Comparison of ENCODE assay signal across 15 mouse cellular contexts in genomic region chr4:135242383-135242782, GRCm38 (mm10). TPM values are rescaled to one million over a fixed set of nuclear protein-coding genes. Genes with fewer than 3 reads are reported as not detected.
DNase-seq lines count a peak whose midpoint lies in the region; ATAC-seq and TF ChIP-seq lines count a peak whose summit lies in the region.
"Had no signal": no experiment of that assay in that cellular context is flagged by ENCODE, and none has a peak within 500 bp of the region (broad histone marks: within the 10 kb centered on the region; RNA-seq: fewer than 3 reads in every experiment).

No protein-coding gene starts in this region.

- no peak for TF ChIP-seq CTCF in heart, adult 2 months (IDR thresholded peaks at IDR 0.05)
- no peak for TF ChIP-seq CTCF in MEL (IDR thresholded peaks at IDR 0.05 in 2 of 3, conservative IDR thresholded peaks at IDR 0.05 in 1 of 3; ENCODE audit: control insufficient read depth in 1 of 3, insufficient read depth in 1 of 3, low read depth in 2 of 3, low read length in 3 of 3, poor library complexity in 1 of 3, severe bottlenecking in 1 of 3)
- TF ChIP-seq CTCF in lung, postnatal 0 days (IDR thresholded peaks at IDR 0.05) = no peak

- no peak for TF ChIP-seq RAD21 in MEL (IDR thresholded peaks at IDR 0.05; ENCODE audit: low read depth, low read length)

- H3K27me3 ChIP-seq in heart, embryonic 12.5 days (replicated peaks) = no peaks in the 10 kb centered on the region
- H3K27me3 ChIP-seq in heart, adult 2 months (ENCODE audit: control insufficient read depth, insufficient read depth, low read length) = no peaks in the 10 kb centered on the region
- no peaks in the 10 kb centered on the region for H3K27me3 ChIP-seq in kidney, embryonic 16.5 days (ENCODE audit: insufficient read depth, low read length)
- no peaks in the 10 kb centered on the region for H3K27me3 ChIP-seq in MEL (ENCODE audit: control insufficient read depth in 1 of 2, insufficient read depth in 2 of 2, low read length in 2 of 2)
- H3K27me3 ChIP-seq in liver, embryonic 13.5 days = no peaks in the 10 kb centered on the region
- H3K27me3 ChIP-seq in lung, postnatal 0 days (replicated peaks; ENCODE audit: insufficient read depth, low read length) = no peaks in the 10 kb centered on the region
- H3K27me3 ChIP-seq: hindbrain, embryonic 15.5 days had no signal

- ATAC-seq in heart, embryonic 12.5 days (ENCODE audit: insufficient number of reproducible peaks, low FRiP score) = no peak
- no peak for ATAC-seq in kidney, embryonic 16.5 days (ENCODE audit: low FRiP score, low TSS enrichment)
- ATAC-seq in liver, embryonic 13.5 days (ENCODE audit: low read depth) = no peak
- no peak for ATAC-seq in lung, postnatal 0 days

- no peaks in the 10 kb centered on the region for H3K9me3 ChIP-seq in heart, embryonic 12.5 days (replicated peaks)
- no peaks in the 10 kb centered on the region for H3K9me3 ChIP-seq in kidney, embryonic 16.5 days (ENCODE audit: low read length)
- H3K9me3 ChIP-seq in MEL (replicated peaks; ENCODE audit: insufficient read depth, low read length) = no peaks in the 10 kb centered on the region
- H3K9me3 ChIP-seq in liver, embryonic 13.5 days (replicated peaks) = no peaks in the 10 kb centered on the region
- no peaks in the 10 kb centered on the region for H3K9me3 ChIP-seq in lung, postnatal 0 days (ENCODE audit: low read length)
- H3K9me3 ChIP-seq: hindbrain, embryonic 15.5 days had no signal

- no peak overlapping the region for H3K4me2 ChIP-seq in heart, embryonic 12.5 days
- no peak overlapping the region for H3K4me2 ChIP-seq in kidney, embryonic 16.5 days (replicated peaks; ENCODE audit: low read depth, low read length)
- H3K4me2 ChIP-seq in liver, embryonic 13.5 days = peak overlapping the region; percentile 33
- H3K4me2 ChIP-seq in lung, postnatal 0 days (replicated peaks; ENCODE audit: low read depth, low read length) = no peak overlapping the region
- H3K4me2 ChIP-seq: hindbrain, embryonic 15.5 days had no signal

- no peak overlapping the region for H3K4me3 ChIP-seq in heart, embryonic 12.5 days
- H3K4me3 ChIP-seq in heart, adult 2 months = no peak overlapping the region
- no peak overlapping the region for H3K4me3 ChIP-seq in kidney, embryonic 16.5 days (ENCODE audit: low read length)
- H3K4me3 ChIP-seq in MEL (ENCODE audit: control insufficient read depth in 1 of 2, insufficient read depth in 1 of 2, low read depth in 2 of 2, low read length in 2 of 2) = no peak overlapping the region
- H3K4me3 ChIP-seq in liver, embryonic 13.5 days (replicated peaks) = no peak overlapping the region
- H3K4me3 ChIP-seq in lung, postnatal 0 days (ENCODE audit: low read depth, low read length) = no peak overlapping the region
- H3K4me3 ChIP-seq: hindbrain, embryonic 15.5 days; myocyte had no signal

- peaks cover 85% of the 10 kb centered on the region for H3K4me1 ChIP-seq in heart, embryonic 12.5 days (replicated peaks)
- H3K4me1 ChIP-seq in heart, adult 2 months (ENCODE audit: control insufficient read depth, insufficient read depth, low read length) = peaks cover 33% of the 10 kb centered on the region
- peaks cover 71% of the 10 kb centered on the region for H3K4me1 ChIP-seq in kidney, embryonic 16.5 days (ENCODE audit: insufficient read depth, low read length)
- H3K4me1 ChIP-seq in MEL (ENCODE audit: control insufficient read depth in 1 of 2, insufficient read depth in 2 of 2, low read length in 2 of 2) = peaks cover 41 to 50% of the 10 kb centered on the region in 2 experiments
- peaks cover 97% of the 10 kb centered on the region for H3K4me1 ChIP-seq in liver, embryonic 13.5 days (replicated peaks)
- H3K4me1 ChIP-seq in lung, postnatal 0 days (ENCODE audit: insufficient read depth, low read depth, low read length) = peaks cover 35% of the 10 kb centered on the region

- H3K9ac ChIP-seq in heart, embryonic 12.5 days = no peak overlapping the region
- no peak overlapping the region for H3K9ac ChIP-seq in heart, adult 2 months (ENCODE audit: low read depth, low read length)
- H3K9ac ChIP-seq in kidney, embryonic 16.5 days (replicated peaks; ENCODE audit: low read length) = no peak overlapping the region
- H3K9ac ChIP-seq in MEL (ENCODE audit: control insufficient read depth, low read depth, low read length, poor library complexity, severe bottlenecking) = no peak overlapping the region
- 0 out of 2 replicates have a peak overlapping the region, but pooled peaks have one; percentile 23 for H3K9ac ChIP-seq in liver, embryonic 13.5 days
- H3K9ac ChIP-seq in lung, postnatal 0 days (replicated peaks; ENCODE audit: low read depth) = no peak overlapping the region
- H3K9ac ChIP-seq: hindbrain, embryonic 15.5 days had no signal

- no peak for TF ChIP-seq EP300 in heart, adult 2 months (IDR thresholded peaks at IDR 0.05; ENCODE audit: insufficient read depth, low read depth, low read length)
- peak in 1 of 2 experiments; percentile 18; a peak in 1 of 4 replicates for TF ChIP-seq EP300 in MEL (IDR thresholded peaks at IDR 0.05; ENCODE audit: low read depth in 1 of 2, low read length in 2 of 2)
- no peak for TF ChIP-seq EP300 in lung, postnatal 0 days (IDR thresholded peaks at IDR 0.05)

- no peak for DNase-seq in heart, adult 2 months
- DNase-seq in kidney, adult 11 months = no peak
- DNase-seq in MEL (ENCODE audit: low read depth, low spot score) = peak; percentile 38
- no peak for DNase-seq in liver, embryonic 13.5 days
- no peak for DNase-seq in lung, postnatal 0 days (ENCODE audit: low spot score)
- DNase-seq in lung, postnatal 36 days = no peak
- DNase-seq: B cell, adult 2 months; cerebellum, postnatal 36 days; heart, adult 18-20 months; right cerebral cortex, postnatal 25 days had no signal

- 87% methylated on average over 5 of the region's 5 CpGs for WGBS in heart, embryonic 12.5 days
- 78% methylated on average over 5 of the region's 5 CpGs for whole genome bisulfite sequencing in heart, adult 2 months
- WGBS in kidney, embryonic 16.5 days = 79% methylated on average over 5 of the region's 5 CpGs
- 44% methylated on average over 5 of the region's 5 CpGs for WGBS in liver, embryonic 13.5 days (ENCODE audit: insufficient replicate concordance)
- WGBS in lung, postnatal 0 days = 83% methylated on average over 5 of the region's 5 CpGs

- peaks cover 10% of the 10 kb centered on the region for H3K79me2 ChIP-seq in heart, adult 2 months (replicated peaks; ENCODE audit: control insufficient read depth, insufficient read depth, low read length)
- peaks cover 27% of the 10 kb centered on the region for H3K79me2 ChIP-seq in MEL (ENCODE audit: control insufficient read depth, insufficient read depth, low read length, poor library complexity)

- intact Hi-C loops in heart, adult 2 months (cut with DNase I) = no loop called here

- no peak for TF ChIP-seq POLR2A in heart, adult 2 months (IDR thresholded peaks at IDR 0.05; ENCODE audit: insufficient read depth, low read depth, low read length)
- no peak for TF ChIP-seq POLR2A in MEL (IDR thresholded peaks at IDR 0.05; ENCODE audit: control insufficient read depth in 1 of 2, insufficient read depth in 1 of 2, low read depth in 1 of 2, low read length in 2 of 2, poor library complexity in 1 of 2)

- peaks cover 11% of the 10 kb centered on the region for H3K36me3 ChIP-seq in heart, embryonic 12.5 days
- peaks cover 21% of the 10 kb centered on the region for H3K36me3 ChIP-seq in heart, adult 2 months (ENCODE audit: control insufficient read depth, insufficient read depth, low read length)
- H3K36me3 ChIP-seq in kidney, embryonic 16.5 days (ENCODE audit: insufficient read depth, low read length) = peaks cover 8% of the 10 kb centered on the region
- H3K36me3 ChIP-seq in MEL (ENCODE audit: control insufficient read depth in 1 of 2, insufficient read depth in 2 of 2, low read length in 2 of 2) = peaks cover 7 to 51% of the 10 kb centered on the region in 2 experiments; a peak in 3 of 4 replicates
- peaks cover 23% of the 10 kb centered on the region for H3K36me3 ChIP-seq in liver, embryonic 13.5 days
- no peaks in the 10 kb centered on the region; the same call in 1 of the 2 replicates for H3K36me3 ChIP-seq in lung, postnatal 0 days (ENCODE audit: insufficient read depth, low read length)
- H3K36me3 ChIP-seq: hindbrain, embryonic 15.5 days had no signal

- H3K27ac ChIP-seq in heart, embryonic 12.5 days (ENCODE audit: poor library complexity, severe bottlenecking) = peak overlapping the region; percentile 72
- no peak overlapping the region; the same call in 1 of the 2 replicates for H3K27ac ChIP-seq in heart, adult 2 months
- H3K27ac ChIP-seq in kidney, embryonic 16.5 days (ENCODE audit: low read length) = peak overlapping the region; percentile 89
- H3K27ac ChIP-seq in MEL (ENCODE audit: control insufficient read depth, low read depth, low read length) = peak overlapping the region; percentile 24
- H3K27ac ChIP-seq in liver, embryonic 13.5 days = peak overlapping the region; percentile 60
- no peak overlapping the region for H3K27ac ChIP-seq in lung, postnatal 0 days (ENCODE audit: low read length)
- H3K27ac ChIP-seq: hindbrain, embryonic 15.5 days; liver, embryonic 14.5 days had no signal

TF ChIP-seq in MEL, 35 proteins besides CTCF, POLR2A, EP300 and RAD21:
- TF ChIP-seq ETS1 (IDR thresholded peaks at IDR 0.05; ENCODE audit: low read depth, low read length) = 0 out of 2 replicates have a peak, but pooled peaks have one; percentile 11
- no peak for TF ChIP-seq ZNF384 (IDR thresholded peaks at IDR 0.05; ENCODE audit: low read depth, low read length)
- 0 out of 2 replicates have a peak, but pooled peaks have one; percentile 35 for TF ChIP-seq MAZ (IDR thresholded peaks at IDR 0.05; ENCODE audit: low read depth, low read length)

RNA-seq across cellular contexts. Expression of gene Clic4, which starts 30.2 kb away (rescaled TPM):
- 291 and 300 TPM in 2 replicates for polyA plus RNA-seq in heart, embryonic 12.5 days (2016; fragmentation: Nextera tagmentation; extraction: Ambion mirVana)
- 100 to 1,000 TPM; 248 to 249 TPM for total RNA-seq in heart, adult 2 months (2021)
- 148 and 227 TPM in 2 replicates for polyA plus RNA-seq in heart, adult 2 months (2012; rRNA removed)
- polyA plus RNA-seq in kidney, embryonic 16.5 days (2015; fragmentation: Nextera tagmentation; extraction: Ambion mirVana) = 209 and 228 TPM in 2 replicates
- 32.9 and 51.1 TPM in 2 replicates for total RNA-seq in MEL (2012; rRNA removed)
- polyA plus RNA-seq in MEL (2012; ENCODE audit: insufficient read depth in 1 of 2, insufficient read length in 2 of 2, low read depth in 1 of 2, low replicate concordance in 2 of 2, missing spikeins in 1 of 2) = 100 to 1,000 TPM in 1 of 2 experiments, 10 to 100 TPM in 1; 83.8 to 274 TPM
- 109 and 131 TPM in 2 replicates for polyA plus RNA-seq in liver, embryonic 13.5 days (2015; fragmentation: Nextera tagmentation; extraction: Ambion mirVana)
- 205 and 211 TPM in 2 replicates for polyA plus RNA-seq in lung, postnatal 0 days (2015; fragmentation: Nextera tagmentation; extraction: Ambion mirVana)

Comparison
In these comparisons a context has a peak if more than half of its experiments do, and no peak if none do; other contexts are left out.
1. H3K27ac ChIP-seq: peak in heart, embryonic 12.5 days (single experiment), kidney, embryonic 16.5 days (single experiment), MEL (single experiment) and liver, embryonic 13.5 days (single experiment); none in heart, adult 2 months (single experiment) and lung, postnatal 0 days (single experiment).